Mouse (Mus musculus) neural tube, embryonic 14.5 days (tissue): ENCODE measurements around the gene Olfr954. TPM values are rescaled to one million over a fixed set of nuclear protein-coding genes. Genes with fewer than 3 reads are reported as not detected.

Source experiments
- ATAC-seq: fragments of 200-750 bp; cut with Nextera tagmentation; 2 replicates; pipeline ENCODE4 v1.8.0; 2017; ENCODE audit warnings: low read depth, mild to moderate bottlenecking, moderate TSS enrichment, moderate library complexity
- H3K27ac ChIP-seq: fragments of 300-500 bp; sonication (generic); 2 replicates; pipeline ENCODE4 v1.5.1; 2014; ENCODE audit warnings: low read depth, mild to moderate bottlenecking, control low read depth, low read length, moderate library complexity, mixed read lengths
- H3K27me3 ChIP-seq: fragments of 300-500 bp; sonication (generic); 2 replicates; pipeline ENCODE4 v1.6.1; 2014; ENCODE audit warnings: low read length; ENCODE audit not compliant: control insufficient read depth, insufficient read depth
- H3K36me3 ChIP-seq: fragments of 300-500 bp; sonication (generic); 2 replicates; pipeline ENCODE4 v1.6.1; 2014; ENCODE audit warnings: low read length, mixed read lengths; ENCODE audit not compliant: control insufficient read depth, insufficient read depth
- H3K4me1 ChIP-seq: fragments of 300-500 bp; sonication (generic); 2 replicates; pipeline ENCODE4 v1.6.1; 2014; ENCODE audit warnings: low read length; ENCODE audit not compliant: control insufficient read depth, insufficient read depth
- H3K4me2 ChIP-seq: fragments of 300-500 bp; sonication (generic); 2 replicates; pipeline ENCODE4 v1.6.1; 2014; ENCODE audit warnings: mild to moderate bottlenecking, low read depth, low read length, control low read depth
- H3K4me3 ChIP-seq: fragments of 300-500 bp; sonication (generic); 2 replicates; pipeline ENCODE4 v1.5.1; 2014; ENCODE audit warnings: low read depth, low read length, control low read depth, mixed read lengths
- H3K9ac ChIP-seq: fragments of 300-500 bp; sonication (generic); replicated peaks from 2 replicates; pipeline ENCODE4 v1.6.1; 2014; ENCODE audit warnings: low read depth, mild to moderate bottlenecking, control low read depth, low read length, mixed read lengths
- H3K9me3 ChIP-seq: fragments of 300-500 bp; sonication (generic); 2 replicates; pipeline ENCODE4 v1.6.1; 2016; ENCODE audit warnings: low read length; ENCODE audit not compliant: control insufficient read depth
- WGBS: fragments of 180-500 bp; shearing (Covaris S2); extraction: QIAGEN DNeasy Blood & Tissue Kit; methylation state at CpG from one replicate; pipeline ENCODE4 v1.1.7; 2014; 5-methylcytosine and 5-hydroxymethylcytosine counted together
- polyA plus RNA-seq: library from polyadenylated mRNA; unstranded; fragments of >200 nt; fragmentation: Nextera tagmentation; extraction: Ambion mirVana; gene quantifications from 2 replicates; pipeline ENCODE4 v1.2.1, GENCODE M21; 2014

Gene Olfr954
- polyA plus RNA-seq = not detected in 2 replicates

DNA sequence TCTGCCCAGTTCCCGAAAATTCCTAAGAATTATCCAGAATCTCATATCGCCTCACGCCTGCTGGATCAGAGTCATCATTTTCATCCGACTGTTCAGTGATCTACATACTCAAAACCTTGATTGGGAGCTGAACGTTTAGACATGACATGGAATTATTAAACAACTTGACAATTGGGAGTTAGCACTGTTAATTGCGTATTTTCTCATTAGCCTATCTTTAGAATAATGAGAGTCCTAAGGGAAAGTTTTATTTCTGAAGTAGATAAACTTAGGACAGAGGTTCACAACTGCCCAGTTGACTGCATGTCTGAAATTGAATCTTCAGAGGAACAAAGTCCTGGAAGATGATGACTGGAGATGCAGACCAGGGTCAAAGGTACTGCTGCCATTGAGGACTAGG lies at the start of gene Olfr954:
Olfr954 (plus strand) TSS at position 301 of the 400 bp plus-strand sequence.
- Histone ChIP-seq H3K4me3 (no peak within 1 kb of the TSS), H3K4me1 (no peaks in the 10 kb centered on the region), H3K9me3 (no peaks in the 10 kb centered on the region), H3K9ac (no peak within 1 kb of the TSS), H3K27me3 (no peaks in the 10 kb centered on the region), H3K4me2 (no peak within 1 kb of the TSS), H3K36me3 (no peaks in the 10 kb centered on the region), H3K27ac (no peak within 1 kb of the TSS)
- WGBS = 87% methylated on average over 6 of the region's 6 CpGs
- no peak for ATAC-seq

DNA sequence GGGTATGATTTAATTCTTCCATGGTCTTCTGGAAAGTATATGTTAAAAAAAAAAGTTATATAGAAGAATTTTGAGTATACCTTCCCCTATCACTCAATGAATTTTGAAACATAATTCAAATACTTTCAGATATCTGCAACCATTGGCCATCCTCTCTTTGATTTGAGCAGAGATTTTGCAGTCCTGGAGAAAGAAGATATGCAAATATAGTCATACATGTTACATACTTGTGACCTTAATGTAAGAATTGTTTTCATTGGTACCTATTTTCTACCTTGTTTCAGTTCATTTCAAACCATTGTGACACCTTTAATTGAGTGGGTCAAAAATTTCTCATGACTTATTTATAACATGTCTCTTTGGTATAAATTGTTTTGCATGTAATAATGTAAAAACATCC lies 29.5 kb upstream of the Olfr954 start, which contains the start of gene Olfr952:
Olfr952 (minus strand) TSS at position 101 of the 400 bp plus-strand sequence.
- H3K9ac ChIP-seq = no peak within 1 kb of the TSS
- no peaks in the 10 kb centered on the region for H3K36me3 ChIP-seq
- no peak within 1 kb of the TSS for H3K27ac ChIP-seq
- H3K4me1 ChIP-seq = no peaks in the 10 kb centered on the region
- no peak for ATAC-seq
- H3K9me3 ChIP-seq = no peaks in the 10 kb centered on the region
- no peak within 1 kb of the TSS for H3K4me2 ChIP-seq
- H3K27me3 ChIP-seq = no peaks in the 10 kb centered on the region
- no peak within 1 kb of the TSS for H3K4me3 ChIP-seq

DNA sequence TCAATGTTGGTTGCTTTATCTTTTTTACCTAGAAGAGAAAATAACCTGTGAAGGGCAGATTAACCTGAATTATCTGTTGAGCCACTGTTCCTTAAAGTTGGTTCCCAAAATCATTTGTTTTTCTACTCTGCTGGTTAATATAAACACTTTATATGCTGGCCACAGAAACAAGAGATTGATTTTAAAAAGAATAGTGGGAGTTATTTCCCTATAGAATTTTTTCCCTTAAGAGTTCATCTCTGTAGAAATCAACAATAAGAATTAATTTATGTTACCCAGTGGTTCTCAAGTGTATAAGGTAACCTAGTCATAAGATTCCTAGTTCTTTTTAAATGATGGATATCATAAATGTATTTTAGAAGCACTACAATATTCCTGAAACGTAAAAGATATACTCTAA lies 15.3 kb downstream of the Olfr954 start, which contains the start of gene Olfr955:
Olfr955 (minus strand) TSS at position 101 of the 400 bp plus-strand sequence.
- no peaks in the 10 kb centered on the region for H3K9me3 ChIP-seq
- H3K36me3 ChIP-seq = no peaks in the 10 kb centered on the region
- no peak within 1 kb of the TSS for H3K27ac ChIP-seq
- no peak within 1 kb of the TSS for H3K4me2 ChIP-seq
- H3K4me1 ChIP-seq = no peaks in the 10 kb centered on the region
- H3K4me3 ChIP-seq = no peak within 1 kb of the TSS
- no peak within 1 kb of the TSS for H3K9ac ChIP-seq
- H3K27me3 ChIP-seq = no peaks in the 10 kb centered on the region
- ATAC-seq = no peak
- 52% methylated on average over 1 of the region's 1 CpGs for WGBS

DNA sequence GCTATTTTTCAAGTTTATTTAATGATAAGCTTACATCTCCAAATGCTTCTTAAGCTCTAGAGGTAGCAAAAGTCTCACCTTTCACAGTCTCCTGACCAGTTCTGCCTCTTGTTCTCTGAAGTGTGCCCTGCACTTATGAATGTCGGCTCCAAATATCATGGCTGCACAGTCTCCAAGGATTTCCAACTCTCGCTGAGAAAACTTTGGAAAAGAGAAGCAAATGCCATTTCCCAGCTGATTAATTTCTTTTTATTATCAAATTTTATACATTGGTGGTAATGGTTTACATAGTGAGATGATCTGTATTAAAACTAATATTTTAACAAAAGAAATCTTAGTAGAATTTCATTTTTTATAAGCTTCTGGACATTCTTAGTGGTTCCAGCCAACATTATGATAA lies 37.4 kb downstream of the Olfr954 start, which contains the start of gene Olfr44:
Olfr44 (minus strand) TSS at position 101 of the 400 bp plus-strand sequence.
- H3K9ac ChIP-seq = no peak within 1 kb of the TSS
- no peak within 1 kb of the TSS for H3K4me3 ChIP-seq
- no peak within 1 kb of the TSS for H3K4me2 ChIP-seq
- no peaks in the 10 kb centered on the region for H3K36me3 ChIP-seq
- no peak for ATAC-seq
- no peaks in the 10 kb centered on the region for H3K4me1 ChIP-seq
- H3K9me3 ChIP-seq = no peaks in the 10 kb centered on the region
- 96% methylated on average over 2 of the region's 2 CpGs for WGBS
- no peak within 1 kb of the TSS for H3K27ac ChIP-seq
- H3K27me3 ChIP-seq = no peaks in the 10 kb centered on the region

DNA sequence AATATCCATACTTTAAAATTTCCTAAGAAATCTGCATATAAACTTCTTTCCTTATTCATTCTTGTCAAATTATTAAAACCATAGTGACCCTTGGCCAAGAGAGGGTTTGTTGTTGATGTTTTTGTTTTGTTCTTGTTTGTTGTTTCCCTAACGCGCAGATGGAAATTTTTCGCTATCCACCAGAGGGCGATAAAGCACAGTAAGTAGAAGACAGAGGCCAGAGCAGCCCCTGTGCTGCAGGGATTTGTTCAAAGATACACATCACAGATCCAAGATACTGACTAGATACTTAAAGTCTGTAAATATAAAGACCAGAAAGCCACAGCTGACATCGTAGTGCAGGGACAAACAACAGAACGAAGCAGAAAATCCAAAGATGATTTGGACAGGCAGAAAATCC lies 52.5 kb downstream of the Olfr954 start:
- Histone ChIP-seq H3K27ac (no peak overlapping the region), H3K4me3 (no peak overlapping the region), H3K36me3 (no peaks in the 10 kb centered on the region), H3K9ac (no peak overlapping the region), H3K27me3 (no peaks in the 10 kb centered on the region), H3K4me2 (no peak overlapping the region), H3K4me1 (no peaks in the 10 kb centered on the region), H3K9me3 (no peaks in the 10 kb centered on the region)
- ATAC-seq = peak; percentile 85
- WGBS = 13% methylated on average over 6 of the region's 6 CpGs

DNA sequence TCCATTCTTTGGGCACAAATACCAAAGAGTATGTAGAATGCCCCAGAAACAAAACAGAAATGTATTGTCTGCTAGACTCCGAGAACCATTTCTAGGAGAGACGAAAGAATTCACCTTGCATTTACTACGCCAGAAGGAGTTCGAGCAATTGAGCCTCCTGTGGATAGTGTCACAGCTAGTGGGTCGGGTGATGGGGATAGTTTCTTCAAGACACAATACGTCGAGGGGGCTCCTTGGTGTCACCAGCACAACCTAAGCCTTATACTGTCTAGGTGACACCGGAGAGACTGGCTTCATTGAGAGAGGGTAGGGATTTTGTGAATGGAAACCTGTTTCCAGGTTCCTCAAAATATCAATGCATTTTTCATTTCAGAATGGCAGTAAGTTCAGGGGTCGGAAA lies 52.9 kb downstream of the Olfr954 start:
- Histone ChIP-seq H3K9ac (no peak overlapping the region), H3K9me3 (no peaks in the 10 kb centered on the region), H3K27me3 (no peaks in the 10 kb centered on the region), H3K4me3 (no peak overlapping the region), H3K4me2 (no peak overlapping the region), H3K27ac (no peak overlapping the region), H3K36me3 (no peaks in the 10 kb centered on the region), H3K4me1 (no peaks in the 10 kb centered on the region)
- 77% methylated on average over 9 of the region's 9 CpGs for WGBS
- peak; percentile 31; the same call in 1 of the 2 replicates for ATAC-seq

Other genes starting within 250 kb of the Olfr954 start
- not detected in 2 replicates for gene Olfr1537, start 206.7 kb upstream of the Olfr954 start, polyA plus RNA-seq
- gene Olfr945, start 179.9 kb upstream of the Olfr954 start, polyA plus RNA-seq = not detected in 2 replicates
- not detected in 2 replicates for gene Olfr948, start 130.7 kb upstream of the Olfr954 start, polyA plus RNA-seq
- not detected in 2 replicates for gene Olfr951, start 69.3 kb upstream of the Olfr954 start, polyA plus RNA-seq
- gene Olfr952, start 29.6 kb upstream of the Olfr954 start, polyA plus RNA-seq = not detected in 2 replicates
- gene Olfr955, start 15.2 kb downstream of the Olfr954 start, polyA plus RNA-seq = not detected in 2 replicates
- gene Olfr44, start 37.3 kb downstream of the Olfr954 start, polyA plus RNA-seq = not detected in 2 replicates
- not detected in 2 replicates for gene Olfr957, start 59.1 kb downstream of the Olfr954 start, polyA plus RNA-seq
- not detected in 2 replicates for gene Olfr958, start 97.4 kb downstream of the Olfr954 start, polyA plus RNA-seq
- not detected in 2 replicates for gene Olfr959, start 118.9 kb downstream of the Olfr954 start, polyA plus RNA-seq
- gene AW551984, start 147.7 kb downstream of the Olfr954 start, polyA plus RNA-seq = 141 and 199 TPM in 2 replicates
- gene Olfr148, start 154.0 kb downstream of the Olfr954 start, polyA plus RNA-seq = not detected in 2 replicates
- gene Olfr960, start 164.7 kb downstream of the Olfr954 start, polyA plus RNA-seq = not detected in 2 replicates
- not detected in 2 replicates for gene Olfr961, start 188.4 kb downstream of the Olfr954 start, polyA plus RNA-seq
- gene Olfr963, start 210.5 kb downstream of the Olfr954 start, polyA plus RNA-seq = not detected in 2 replicates